Comparison of ENCODE assay signal across 7 mouse cellular contexts in the genomic region with DNA sequence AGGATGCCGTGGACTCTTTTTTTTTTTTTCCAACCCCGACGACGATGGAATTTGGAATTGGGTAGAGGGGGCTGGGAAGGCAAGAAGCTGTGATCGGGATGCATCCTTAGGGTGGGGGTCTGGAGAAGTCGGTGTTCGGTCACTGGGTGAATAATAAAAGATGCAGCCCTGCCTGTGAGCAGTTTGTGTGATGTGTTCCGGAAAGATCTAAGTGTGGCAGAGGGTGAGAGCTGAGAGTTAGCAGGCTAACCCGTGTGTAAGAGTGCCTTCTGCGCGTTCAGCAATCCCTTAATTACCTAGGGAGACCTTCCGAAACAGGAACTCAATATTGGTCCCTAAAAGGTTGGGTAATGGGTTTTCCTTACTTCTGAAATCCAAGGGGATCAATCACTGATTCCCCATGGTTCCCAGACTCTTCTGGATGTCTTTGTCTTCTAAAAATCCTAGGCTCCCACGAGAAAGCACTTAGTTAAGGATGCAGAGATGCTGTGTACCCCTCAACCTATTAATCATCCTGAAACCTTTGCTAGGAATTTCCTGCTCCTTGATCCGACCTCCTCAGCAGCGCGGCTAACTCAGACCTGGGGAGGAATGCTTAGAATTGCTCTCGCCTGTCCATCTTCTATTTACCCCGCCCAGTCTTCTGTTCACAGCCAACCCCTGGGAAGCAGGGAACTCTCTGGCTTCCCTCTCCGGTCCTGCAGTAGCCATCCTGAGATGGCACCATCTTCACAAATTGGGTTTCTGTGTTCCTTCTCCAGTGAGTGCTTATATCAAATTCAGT.
DNase-seq lines count a peak whose midpoint lies in the region; ATAC-seq and TF ChIP-seq lines count a peak whose summit lies in the region.

No protein-coding gene starts in this region.

- H3K4me2 ChIP-seq in embryonic facial prominence, embryonic 12.5 days (replicated peaks), result peak overlapping the region; percentile 87
- H3K4me2 ChIP-seq in intestine, embryonic 16.5 days (ENCODE audit: low read depth, low read length), result peak overlapping the region; percentile 95

- H3K79me2 ChIP-seq in macrophage (ENCODE audit: inconsistent target), result no peaks in the 10 kb centered on the region

- H3K9me3 ChIP-seq in E14TG2a.4 (ENCODE audit: low read length) (peaks cover 8% of the 10 kb centered on the region; the same call in 1 of the 2 replicates), ES-E14 (ENCODE audit: control insufficient read depth, insufficient read depth, low read depth, low read length) (no peaks in the 10 kb centered on the region)
- H3K9me3 ChIP-seq in embryonic facial prominence, embryonic 12.5 days, result no peaks in the 10 kb centered on the region
- no peaks in the 10 kb centered on the region for H3K9me3 ChIP-seq in intestine, embryonic 16.5 days (ENCODE audit: control insufficient read depth, low read length)

- in situ Hi-C loops in ES-E14 (cut with MboI; ENCODE audit: low sequenced_read_pairs in 2 of 2, unreplicated experiment in 2 of 2), result loop anchor here in 1 of 2 experiments (25.0 kb wide), 1 partner anchor 181 kb away; no protein-coding TSS in a partner anchor

- H3K27ac ChIP-seq in ES-E14 (ENCODE audit: insufficient read depth, low read depth, low read length, poor library complexity, severe bottlenecking) (no peak overlapping the region), macrophage (no peak overlapping the region)
- no peak overlapping the region for H3K27ac ChIP-seq in embryonic facial prominence, embryonic 12.5 days
- no peak overlapping the region for H3K27ac ChIP-seq in intestine, embryonic 16.5 days (ENCODE audit: low read length)

- H3K36me3 ChIP-seq in E14TG2a.4 (ENCODE audit: insufficient read depth, low read length) (0 out of 2 replicates have a peak, but pooled peaks cover 5% of the 10 kb centered on the region), ES-E14 (ENCODE audit: control insufficient read depth, insufficient read depth, low read length, poor library complexity, severe bottlenecking) (no peaks in the 10 kb centered on the region), macrophage (ENCODE audit: inconsistent target) (no peaks in the 10 kb centered on the region)
- no peaks in the 10 kb centered on the region for H3K36me3 ChIP-seq in embryonic facial prominence, embryonic 12.5 days
- no peaks in the 10 kb centered on the region for H3K36me3 ChIP-seq in intestine, embryonic 16.5 days (ENCODE audit: control insufficient read depth, insufficient read depth, low read length)

- 0 out of 2 replicates have a peak, but pooled peaks have one; percentile 54 for ATAC-seq in embryonic facial prominence, embryonic 12.5 days (ENCODE audit: insufficient number of reproducible peaks, insufficient read depth, low FRiP score, low TSS enrichment)
- ATAC-seq in intestine, embryonic 16.5 days, result no peak

- no peak overlapping the region; the same call in 1 of the 2 replicates for H3K9ac ChIP-seq in ES-E14 (ENCODE audit: insufficient read depth, low read depth, low read length, poor library complexity, severe bottlenecking)
- peak overlapping the region; percentile 46; the same call in 1 of the 2 replicates for H3K9ac ChIP-seq in embryonic facial prominence, embryonic 12.5 days
- H3K9ac ChIP-seq in intestine, embryonic 16.5 days (ENCODE audit: low read depth, low read length), result peak overlapping the region; percentile 71

- no peak for DNase-seq in ES-E14 (ENCODE audit: low read depth, low spot score)
- DNase-seq in spleen, adult 18-20 months, result no peak
- DNase-seq in layer of hippocampus, adult 9-10 months (ENCODE audit: low spot score), result no peak

- peaks cover 43% of the 10 kb centered on the region for H3K27me3 ChIP-seq in E14TG2a.4 (ENCODE audit: insufficient read depth, low read length)
- no peaks in the 10 kb centered on the region for H3K27me3 ChIP-seq in embryonic facial prominence, embryonic 12.5 days
- H3K27me3 ChIP-seq in intestine, embryonic 16.5 days (replicated peaks; ENCODE audit: control insufficient read depth, insufficient read depth, low read length), result no peaks in the 10 kb centered on the region

- TF ChIP-seq CTCF in E14TG2a.4 (conservative IDR thresholded peaks at IDR 0.05; ENCODE audit: low read length), result no peak

- 2% methylated on average over 19 of the region's 19 CpGs for WGBS in embryonic facial prominence, embryonic 12.5 days
- 5% methylated on average over 19 of the region's 19 CpGs for WGBS in intestine, embryonic 16.5 days
- 58% methylated on average over 16 of the region's 19 CpGs for WGBS in macrophage (ENCODE audit: missing documents)

- H3K4me1 ChIP-seq in E14TG2a.4 (replicated peaks; ENCODE audit: low read depth, low read length), result peaks cover 56% of the 10 kb centered on the region
- H3K4me1 ChIP-seq in ES-E14 (ENCODE audit: control insufficient read depth in 2 of 2, insufficient read depth in 2 of 2, low read length in 2 of 2, poor library complexity in 1 of 2), result peaks cover 6 to 9% of the 10 kb centered on the region in 2 experiments; a peak in 1 of 4 replicates
- H3K4me1 ChIP-seq in embryonic facial prominence, embryonic 12.5 days, result 0 out of 2 replicates have a peak, but pooled peaks cover 3% of the 10 kb centered on the region
- peaks cover 23% of the 10 kb centered on the region for H3K4me1 ChIP-seq in intestine, embryonic 16.5 days (ENCODE audit: control insufficient read depth, insufficient read depth, low read length)

- H3K4me3 ChIP-seq in E14TG2a.4 (replicated peaks; ENCODE audit: low read length) (peak overlapping the region; percentile 78), ES-E14 (ENCODE audit: insufficient read depth in 1 of 2, low read depth in 1 of 2, low read length in 2 of 2, poor library complexity in 1 of 2, severe bottlenecking in 1 of 2) (peak overlapping the region; percentile 70 to 88), macrophage (ENCODE audit: inconsistent target) (peak overlapping the region; percentile 77; the same call in 1 of the 2 replicates)
- H3K4me3 ChIP-seq in embryonic facial prominence, embryonic 12.5 days, result peak overlapping the region; percentile 52
- H3K4me3 ChIP-seq in intestine, embryonic 16.5 days (ENCODE audit: low read length), result peak overlapping the region; percentile 62

TF ChIP-seq in ES-E14, 5 proteins besides CTCF, POLR2A, EP300 and RAD21:
- TF ChIP-seq ZC3H11A (IDR thresholded peaks at IDR 0.05; ENCODE audit: borderline replicate concordance, low read depth, low read length) (no peak), HCFC1 (IDR thresholded peaks at IDR 0.05; ENCODE audit: borderline replicate concordance, insufficient read depth, low read length) (no peak), ZNF384 (IDR thresholded peaks at IDR 0.05; ENCODE audit: low read depth, low read length) (no peak), CHD2 (IDR thresholded peaks at IDR 0.05; ENCODE audit: low read depth, low read length) (no peak), MAFK (IDR thresholded peaks at IDR 0.05; ENCODE audit: insufficient read depth, low read depth, low read length) (no peak)
TF ChIP-seq in ES-E14: peak in this region for 0.
